Mouse (Mus musculus) bone marrow macrophage, adult 2 months (primary cell): ENCODE measurements at regions not wholly inside any gene's neighbourhood (a gene's known extent, or its start where the extent isn't known, plus 50 kb on each side); places are given as distances from the start of the nearest gene placed in this dataset.

Experiments used
- H3K27ac ChIP-seq: 2 replicates; pipeline ENCODE4 v1.5.1; 2012; ENCODE audit warnings: low read depth, low read length; ENCODE audit not compliant: insufficient read depth
- H3K4me1 ChIP-seq: 2 replicates; pipeline ENCODE4 v1.6.1; 2012; ENCODE audit warnings: low read length; ENCODE audit not compliant: control insufficient read depth, insufficient read depth
- H3K4me3 ChIP-seq: 2 replicates; pipeline ENCODE4 v1.5.1; 2012; ENCODE audit warnings: mild to moderate bottlenecking, low read length, moderate library complexity; ENCODE audit not compliant: insufficient read depth
- CTCF ChIP-seq: IDR thresholded peaks from 2 replicates; pipeline ENCODE4 v1.5.1; 2012; ENCODE audit warnings: low read depth, mild to moderate bottlenecking, low read length, moderate library complexity
- POLR2A ChIP-seq: IDR thresholded peaks from 2 replicates; pipeline ENCODE4 v1.6.1; 2012; ENCODE audit warnings: mild to moderate bottlenecking, low read depth, low read length, borderline replicate concordance

GRCm38 (mm10) chr9:112014796-112015195, 220.9 kb downstream of the Arpp21 start:
- Histone ChIP-seq H3K4me3 (no peak overlapping the region), H3K27ac (no peak overlapping the region), H3K4me1 (no peaks in the 10 kb centered on the region)
- TF ChIP-seq CTCF, result no peak

GRCm38 (mm10) chr9:111994401-111994800, 241.3 kb downstream of the Arpp21 start:
- no peak overlapping the region for H3K27ac ChIP-seq
- no peak overlapping the region for H3K4me3 ChIP-seq
- TF ChIP-seq CTCF, result no peak
- H3K4me1 ChIP-seq, result no peaks in the 10 kb centered on the region

- H3K27ac ChIP-seq, result no peak overlapping the region
- H3K4me1 ChIP-seq, result no peaks in the 10 kb centered on the region
- TF ChIP-seq POLR2A, result no peak
- TF ChIP-seq CTCF, result no peak
- no peak overlapping the region for H3K4me3 ChIP-seq
These were observed 241.9 kb downstream of the Arpp21 start for GRCm38 (mm10) chr9:111993844-111994243.

GRCm38 (mm10) chr9:111990060-111990459, 245.7 kb downstream of the Arpp21 start:
- Histone ChIP-seq H3K27ac (no peak overlapping the region), H3K4me1 (no peaks in the 10 kb centered on the region), H3K4me3 (no peak overlapping the region)
- TF ChIP-seq POLR2A (no peak), CTCF (no peak)

GRCm38 (mm10) chr9:111963405-111964037, 272.2 kb downstream of the Arpp21 start:
- Histone ChIP-seq H3K27ac (no peak overlapping the region), H3K4me3 (no peak overlapping the region), H3K4me1 (no peaks in the 10 kb centered on the region)
- TF ChIP-seq CTCF (no peak), POLR2A (no peak)

- H3K4me3 ChIP-seq, result no peak overlapping the region
- H3K4me1 ChIP-seq, result no peaks in the 10 kb centered on the region
- TF ChIP-seq POLR2A (no peak), CTCF (no peak)
- no peak overlapping the region for H3K27ac ChIP-seq
These were observed 267.7 kb upstream of the Stac start for GRCm38 (mm10) chr9:111957799-111958198.

- Histone ChIP-seq H3K4me1 (no peaks in the 10 kb centered on the region), H3K27ac (no peak overlapping the region), H3K4me3 (no peak overlapping the region)
- TF ChIP-seq POLR2A (no peak), CTCF (no peak)
These were observed 249.3 kb upstream of the Stac start for GRCm38 (mm10) chr9:111939271-111940067.

GRCm38 (mm10) chr9:111932455-111932854, 242.3 kb upstream of the Stac start:
- no peak overlapping the region for H3K27ac ChIP-seq
- TF ChIP-seq CTCF (no peak), POLR2A (no peak)
- no peaks in the 10 kb centered on the region for H3K4me1 ChIP-seq
- no peak overlapping the region for H3K4me3 ChIP-seq

GRCm38 (mm10) chr9:111918275-111918940, 228.3 kb upstream of the Stac start:
- no peaks in the 10 kb centered on the region for H3K4me1 ChIP-seq
- no peak overlapping the region for H3K27ac ChIP-seq
- no peak overlapping the region for H3K4me3 ChIP-seq
- TF ChIP-seq CTCF (peak; percentile 94), POLR2A (no peak)
